Mouse (Mus musculus) lung, postnatal 0 days (tissue): Measurements from ENCODE around the gene Per3. TPM values are rescaled to one million over a fixed set of nuclear protein-coding genes. Genes with fewer than 3 reads are reported as not detected.

ENCODE experiments used
- ATAC-seq: fragments of 200-750 bp; cut with Nextera tagmentation; 2 replicates; pipeline ENCODE4 v1.8.0; 2017; ENCODE audit warnings: moderate library complexity
- DNase-seq: peaks from one replicate; pipeline ENCODE4 v3.0.0-alpha.2; 2016; ENCODE audit warnings: low spot score
- H3K27ac ChIP-seq: fragments of 300-500 bp; sonication (generic); 2 replicates; pipeline ENCODE4 v1.5.1; 2014; ENCODE audit warnings: antibody characterized with exemption, mild to moderate bottlenecking, low read length, mixed read lengths
- H3K27me3 ChIP-seq: fragments of 300-500 bp; sonication (generic); replicated peaks from 2 replicates; pipeline ENCODE4 v1.6.1; 2014; ENCODE audit warnings: low read length, mixed read lengths; ENCODE audit not compliant: insufficient read depth
- H3K36me3 ChIP-seq: fragments of 300-500 bp; sonication (generic); 2 replicates; pipeline ENCODE4 v1.6.1; 2014; ENCODE audit warnings: low read length, mixed read lengths; ENCODE audit not compliant: insufficient read depth
- H3K4me1 ChIP-seq: fragments of 300-500 bp; sonication (generic); 2 replicates; pipeline ENCODE4 v1.6.1; 2014; ENCODE audit warnings: antibody characterized with exemption, low read depth, low read length, mixed read lengths; ENCODE audit not compliant: insufficient read depth
- H3K4me2 ChIP-seq: fragments of 300-500 bp; sonication (generic); replicated peaks from 2 replicates; pipeline ENCODE4 v1.6.1; 2014; ENCODE audit warnings: low read depth, mild to moderate bottlenecking, low read length, moderate library complexity, mixed read lengths
- H3K4me3 ChIP-seq: fragments of 300-500 bp; sonication (generic); 2 replicates; pipeline ENCODE4 v1.5.1; 2014; ENCODE audit warnings: low read depth, low read length
- H3K9ac ChIP-seq: fragments of 300-500 bp; sonication (generic); replicated peaks from 2 replicates; pipeline ENCODE4 v1.6.1; 2014; ENCODE audit warnings: low read depth, mild to moderate bottlenecking
- H3K9me3 ChIP-seq: fragments of 300-500 bp; sonication (generic); 2 replicates; pipeline ENCODE4 v1.6.1; 2016; ENCODE audit warnings: low read length, mixed read lengths
- CTCF ChIP-seq: IDR thresholded peaks from 2 replicates; pipeline ENCODE4 v1.5.1; 2016; ENCODE audit warnings: antibody characterized with exemption, mild to moderate bottlenecking
- EP300 ChIP-seq: IDR thresholded peaks from 2 replicates; pipeline ENCODE4 v1.6.1; 2016; ENCODE audit warnings: antibody characterized with exemption, mild to moderate bottlenecking, control low read depth
- WGBS: fragments of 180-500 bp; shearing (Covaris S2); extraction: QIAGEN DNeasy Blood & Tissue Kit; methylation state at CpG from one replicate; pipeline ENCODE4 v1.1.7; 2014; 5-methylcytosine and 5-hydroxymethylcytosine counted together
- polyA plus RNA-seq: library from polyadenylated mRNA; unstranded; fragments of >200 nt; fragmentation: Nextera tagmentation; extraction: Ambion mirVana; gene quantifications from 2 replicates; pipeline ENCODE4 v1.2.1, GENCODE M21; 2015

The Per3 gene
- polyA plus RNA-seq, 1 experiment from 2014 or later, result 22.9 TPM

DNA sequence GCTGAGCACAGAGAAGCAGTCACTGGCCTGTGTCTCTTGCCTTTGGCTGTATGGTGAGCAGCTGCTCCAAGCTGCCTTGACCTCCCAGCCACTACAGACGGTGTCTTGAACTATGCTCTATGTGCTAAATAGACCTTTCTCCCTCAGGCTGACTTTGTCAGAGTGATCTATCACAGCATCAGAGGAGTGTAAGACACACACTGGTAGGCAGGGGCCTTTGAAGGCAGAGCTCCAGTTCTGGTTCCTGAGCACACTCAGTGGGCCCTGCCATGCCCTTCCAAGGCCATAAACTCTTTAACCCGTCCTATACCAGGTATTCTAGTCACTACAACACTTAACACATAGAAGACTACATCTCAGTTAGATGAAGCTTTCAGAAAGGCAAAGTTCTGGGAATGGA lies 36.9 kb upstream of the Per3 start:
- no peaks in the 10 kb centered on the region for H3K4me1 ChIP-seq
- H3K4me3 ChIP-seq, result no peak overlapping the region
- ATAC-seq (no peak), DNase-seq (no peak)
- no peaks in the 10 kb centered on the region for H3K27me3 ChIP-seq
- no peaks in the 10 kb centered on the region for H3K9me3 ChIP-seq
- no peak overlapping the region for H3K27ac ChIP-seq
- 76% methylated on average over 2 of the region's 2 CpGs for whole genome bisulfite sequencing
- no peak overlapping the region for H3K4me2 ChIP-seq
- no peaks in the 10 kb centered on the region for H3K36me3 ChIP-seq
- TF ChIP-seq CTCF, result no peak
- TF ChIP-seq EP300, result no peak
- no peak overlapping the region for H3K9ac ChIP-seq

DNA sequence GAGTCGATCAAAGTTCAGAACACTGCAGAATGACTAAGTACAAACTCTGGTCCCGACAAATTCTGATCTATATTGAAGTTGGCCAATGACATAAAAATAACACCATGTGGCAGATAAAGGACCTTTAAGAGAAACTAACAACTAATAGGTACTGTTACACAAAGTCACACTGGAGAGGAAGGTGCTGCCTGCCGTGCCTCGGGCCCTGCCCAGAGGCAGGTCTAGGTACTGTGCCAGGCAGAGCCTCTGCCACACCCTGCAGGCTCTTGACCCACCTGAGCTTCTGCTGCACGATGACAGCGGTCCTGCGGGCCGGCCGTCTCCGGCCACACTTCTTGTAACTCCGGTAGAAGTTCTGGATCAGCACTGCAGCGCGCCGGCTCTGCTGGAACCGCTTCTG lies 30.4 kb upstream of the Per3 start:
- TF ChIP-seq EP300 (no peak), CTCF (no peak)
- DNase-seq, result no peak
- no peaks in the 10 kb centered on the region for H3K36me3 ChIP-seq

DNA sequence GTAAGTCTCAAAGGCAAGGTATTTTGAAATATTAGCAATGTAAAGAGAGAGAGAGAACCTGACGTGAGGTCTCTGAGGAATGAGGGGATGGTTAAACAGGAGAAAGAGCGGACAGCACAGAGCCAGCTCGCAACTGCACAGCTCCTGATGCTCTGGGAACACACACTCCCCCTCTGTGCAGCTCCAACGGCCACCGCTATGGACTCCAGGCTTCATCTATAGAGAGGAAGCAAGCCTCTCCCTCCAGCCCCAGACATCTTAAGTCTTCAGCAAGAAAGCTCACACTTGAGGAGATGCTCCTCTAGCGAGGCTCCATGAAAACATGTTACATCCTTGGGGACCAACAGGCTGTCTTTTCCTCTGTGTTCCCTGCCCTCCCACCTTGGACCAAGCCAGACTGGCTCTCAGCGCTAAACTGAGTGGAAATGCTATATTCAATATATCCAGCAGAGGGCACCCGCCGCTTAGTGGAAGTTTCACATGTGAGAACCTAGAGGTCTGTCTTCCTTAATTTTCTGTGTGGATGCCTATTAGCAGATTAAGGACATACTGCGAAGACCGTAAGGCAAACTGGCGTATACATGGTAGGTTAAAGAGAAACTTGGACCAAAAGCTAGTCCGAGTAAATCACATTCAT lies 28.8 kb upstream of the Per3 start:
- WGBS, result 47% methylated on average over 13 of the region's 13 CpGs
- Histone ChIP-seq H3K27ac (no peak overlapping the region), H3K4me2 (no peak overlapping the region), H3K4me3 (no peak overlapping the region), H3K36me3 (no peaks in the 10 kb centered on the region), H3K27me3 (no peaks in the 10 kb centered on the region), H3K9me3 (no peaks in the 10 kb centered on the region), H3K9ac (no peak overlapping the region), H3K4me1 (no peaks in the 10 kb centered on the region)
- peak; percentile 80 for DNase-seq
- TF ChIP-seq CTCF (peak; percentile 91), EP300 (no peak)
- ATAC-seq, result peak; percentile 44; the same call in 1 of the 2 replicates

More for the DNA sequence above, 30.4 kb upstream of the Per3 start:
- Histone ChIP-seq H3K9me3 (no peaks in the 10 kb centered on the region), H3K27ac (no peak overlapping the region), H3K9ac (no peak overlapping the region), H3K4me1 (no peaks in the 10 kb centered on the region), H3K27me3 (no peaks in the 10 kb centered on the region), H3K4me3 (no peak overlapping the region), H3K4me2 (no peak overlapping the region)
- WGBS, result 87% methylated on average over 15 of the region's 15 CpGs
- ATAC-seq, result no peak

DNA sequence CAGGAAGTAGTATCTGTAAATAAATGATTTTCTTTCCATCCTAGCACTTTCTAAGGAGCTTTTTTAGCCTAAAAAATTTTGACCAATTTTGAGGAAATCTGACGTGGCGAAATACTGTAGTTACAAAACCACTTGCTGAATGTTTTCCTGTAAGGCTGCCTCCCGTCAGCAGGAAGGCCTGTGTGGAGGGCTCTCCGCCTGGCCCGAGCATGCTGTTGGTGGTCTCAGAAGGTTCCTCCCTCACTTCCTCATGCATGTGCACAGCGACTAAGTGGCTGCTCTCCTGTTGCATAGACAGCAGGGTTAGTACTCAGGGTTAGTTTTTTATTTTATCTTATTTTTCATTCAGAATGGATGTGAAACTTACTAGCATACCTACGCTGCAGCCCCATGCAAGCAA lies 26.5 kb upstream of the Per3 start:
- Histone ChIP-seq H3K4me1 (no peaks in the 10 kb centered on the region), H3K9me3 (no peaks in the 10 kb centered on the region), H3K36me3 (no peaks in the 10 kb centered on the region), H3K4me2 (no peak overlapping the region), H3K27ac (no peak overlapping the region), H3K4me3 (no peak overlapping the region), H3K27me3 (no peaks in the 10 kb centered on the region), H3K9ac (no peak overlapping the region)
- WGBS, result 72% methylated on average over 7 of the region's 7 CpGs
- DNase-seq (no peak), ATAC-seq (no peak)
- no peak for TF ChIP-seq CTCF
- no peak for TF ChIP-seq EP300

DNA sequence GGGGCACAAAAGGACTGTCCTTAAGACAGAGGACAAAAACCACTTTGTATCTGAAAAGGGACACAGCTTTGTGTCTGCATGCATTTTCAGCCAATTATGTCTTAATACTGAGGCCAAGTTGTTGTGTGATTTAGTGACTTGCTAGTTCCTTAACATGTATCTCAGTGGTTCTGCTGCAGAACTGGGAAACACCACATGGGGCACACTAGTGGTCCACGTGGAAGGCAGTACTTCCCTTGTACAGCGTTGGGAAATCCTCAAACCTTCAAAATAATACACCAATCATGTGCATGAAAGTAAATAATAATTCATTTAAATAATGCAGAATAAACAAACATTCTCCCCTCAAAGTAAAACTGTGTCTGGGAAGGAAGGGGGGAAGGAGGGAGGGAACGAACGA lies 24.3 kb upstream of the Per3 start:
- no peak overlapping the region for H3K27ac ChIP-seq
- no peak overlapping the region for H3K4me3 ChIP-seq
- no peaks in the 10 kb centered on the region for H3K4me1 ChIP-seq
- peak; percentile 43 for TF ChIP-seq CTCF
- TF ChIP-seq EP300, result no peak
- H3K9me3 ChIP-seq, result no peaks in the 10 kb centered on the region
- H3K9ac ChIP-seq, result no peak overlapping the region
- no peak overlapping the region for H3K4me2 ChIP-seq
- 48% methylated on average over 4 of the region's 4 CpGs for WGBS
- DNase-seq (no peak), ATAC-seq (no peak)
- H3K36me3 ChIP-seq, result no peaks in the 10 kb centered on the region
- H3K27me3 ChIP-seq, result no peaks in the 10 kb centered on the region

DNA sequence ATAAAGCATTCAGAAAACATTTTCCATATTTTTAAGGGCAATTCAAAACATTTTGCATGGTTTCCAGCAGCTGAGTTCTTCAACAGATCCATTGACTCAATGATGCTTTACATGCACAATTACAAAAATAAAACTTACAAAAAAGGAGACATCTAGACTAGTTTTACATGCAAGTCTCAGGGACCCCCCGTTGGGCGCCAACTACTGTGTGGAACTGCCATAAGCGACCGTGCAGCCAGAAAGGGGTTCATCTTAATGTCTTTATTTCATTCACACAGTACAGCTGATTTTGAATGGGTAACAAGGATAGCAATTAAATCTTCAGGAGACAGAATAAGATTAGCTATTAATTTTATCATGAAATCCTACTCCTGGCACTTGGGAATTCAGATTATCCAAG lies 15.1 kb upstream of the Per3 start:
- no peaks in the 10 kb centered on the region for H3K27me3 ChIP-seq
- H3K9me3 ChIP-seq, result no peaks in the 10 kb centered on the region
- H3K27ac ChIP-seq, result no peak overlapping the region
- H3K9ac ChIP-seq, result no peak overlapping the region
- H3K4me2 ChIP-seq, result no peak overlapping the region
- no peaks in the 10 kb centered on the region for H3K36me3 ChIP-seq
- no peak for DNase-seq
- WGBS, result 99% methylated on average over 4 of the region's 4 CpGs
- H3K4me3 ChIP-seq, result no peak overlapping the region
- no peak for ATAC-seq
- H3K4me1 ChIP-seq, result peaks cover 8% of the 10 kb centered on the region; the same call in 1 of the 2 replicates
- TF ChIP-seq CTCF (no peak), EP300 (no peak)
